Mouse (Mus musculus): ENCODE measurements around the gene Ptcd1.

- no peak for TF ChIP-seq CTCF (IDR thresholded peaks at IDR 0.05; ENCODE audit: control insufficient read depth, insufficient read depth, insufficient replicate concordance, low read depth, low read length)
- no peak for TF ChIP-seq POLR2A (IDR thresholded peaks at IDR 0.05; ENCODE audit: control insufficient read depth, low read depth, low read length)
Observed at GRCm38 (mm10) chr5:145190373-145190772, 23.5 kb upstream of the Ptcd1 start.

All from testis, adult 2 months (tissue).